Mouse (Mus musculus): Measurements from ENCODE around the gene Vat1.
"Not testable (repeated sequence)": the region's sequence is repeated elsewhere in the genome, so short reads cannot be mapped to it uniquely, and the experiment has no call there.

Vat1 gene

DNA sequence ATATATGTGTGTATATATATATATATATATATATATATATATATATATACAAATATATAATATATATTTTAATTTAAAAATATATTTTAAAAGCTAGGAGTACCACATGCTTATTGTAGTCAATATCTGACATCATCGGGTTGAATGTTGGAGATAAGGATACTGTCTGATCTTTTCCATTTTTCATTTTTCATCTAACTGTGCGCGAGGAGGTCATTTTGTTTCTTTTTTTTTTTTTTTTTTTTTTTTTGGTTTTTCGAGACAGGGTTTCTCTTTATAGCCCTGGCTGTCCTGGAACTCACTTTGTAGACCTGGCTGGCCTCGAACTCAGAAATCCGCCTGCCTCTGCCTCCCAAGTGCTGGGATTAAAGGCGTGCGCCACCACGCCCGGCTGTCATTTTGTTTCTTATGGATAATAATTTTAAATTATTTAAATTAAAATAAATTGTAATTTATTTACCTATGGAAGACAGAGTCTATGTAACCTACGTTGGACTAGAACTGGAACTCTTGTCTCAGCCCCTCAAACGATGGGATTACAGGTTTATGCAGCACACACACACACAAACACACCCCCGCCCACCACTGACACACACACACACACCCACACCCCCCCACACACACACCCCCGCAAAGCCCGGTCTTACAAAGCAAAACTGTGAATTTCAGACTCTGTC, 24.4 kb downstream of the Vat1 start:
- DNase-seq (ENCODE audit: low spot score) = not testable (repeated sequence)

DNA sequence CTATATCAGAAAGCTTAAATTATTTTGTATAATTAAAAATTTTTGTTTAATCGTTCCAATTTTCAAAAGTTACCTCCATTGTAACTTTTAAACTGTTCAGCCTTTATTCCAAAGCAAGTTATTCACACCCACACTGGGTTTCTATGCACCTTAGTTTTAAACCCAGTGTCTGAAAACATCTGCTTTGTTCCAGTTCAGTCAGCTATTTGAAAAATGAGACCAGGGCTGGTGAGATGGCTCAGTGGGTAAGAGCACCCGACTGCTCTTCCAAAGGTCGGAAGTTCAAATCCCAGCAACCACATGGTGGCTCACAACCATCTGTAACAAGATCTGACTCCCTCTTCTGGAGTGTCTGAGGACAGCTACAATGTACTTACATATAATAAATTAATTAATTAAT, 28.0 kb downstream of the Vat1 start:
- DNase-seq (ENCODE audit: low spot score) = not testable (repeated sequence)

DNA sequence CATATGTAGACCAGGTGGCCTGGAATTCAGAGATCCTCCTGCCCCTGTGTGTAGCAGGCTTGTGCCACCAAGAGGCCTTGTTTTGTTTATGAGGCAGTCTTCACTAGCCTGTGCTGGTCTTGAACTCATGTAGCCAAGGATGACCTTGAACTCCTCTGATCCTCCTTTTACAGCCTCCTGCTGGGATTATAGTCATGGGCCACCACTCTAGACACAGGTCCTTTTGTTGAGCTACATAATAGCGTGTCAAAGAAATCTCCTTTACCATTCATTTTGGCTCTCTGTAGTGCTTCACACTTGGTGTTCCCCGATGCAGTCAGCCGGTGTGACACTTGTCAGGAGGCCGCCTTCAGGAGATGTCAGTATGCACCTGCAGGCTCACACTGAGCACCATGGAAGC, 29.1 kb downstream of the Vat1 start:
- no peak for DNase-seq (ENCODE audit: low spot score)

DNA sequence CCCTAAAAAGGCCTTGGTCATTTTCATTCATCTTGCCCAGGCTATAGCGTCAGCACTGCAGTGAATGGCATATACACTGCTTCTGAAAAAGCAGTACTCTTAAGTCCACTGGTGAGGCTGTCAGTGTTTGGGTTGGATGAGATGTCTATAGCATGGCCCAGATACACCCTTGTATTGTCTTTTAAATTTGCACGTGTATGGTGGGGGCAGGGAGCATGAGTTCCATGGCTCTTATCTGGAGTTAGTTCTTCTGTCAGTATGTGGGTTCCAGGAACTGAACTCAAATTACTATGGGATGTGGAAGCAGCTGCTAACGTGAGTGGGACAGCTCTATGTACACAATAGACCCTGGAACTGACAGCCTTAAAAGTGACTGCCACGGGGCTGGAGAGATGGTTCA, 30.2 kb downstream of the Vat1 start:
- no peak for DNase-seq (ENCODE audit: low spot score)

DNA sequence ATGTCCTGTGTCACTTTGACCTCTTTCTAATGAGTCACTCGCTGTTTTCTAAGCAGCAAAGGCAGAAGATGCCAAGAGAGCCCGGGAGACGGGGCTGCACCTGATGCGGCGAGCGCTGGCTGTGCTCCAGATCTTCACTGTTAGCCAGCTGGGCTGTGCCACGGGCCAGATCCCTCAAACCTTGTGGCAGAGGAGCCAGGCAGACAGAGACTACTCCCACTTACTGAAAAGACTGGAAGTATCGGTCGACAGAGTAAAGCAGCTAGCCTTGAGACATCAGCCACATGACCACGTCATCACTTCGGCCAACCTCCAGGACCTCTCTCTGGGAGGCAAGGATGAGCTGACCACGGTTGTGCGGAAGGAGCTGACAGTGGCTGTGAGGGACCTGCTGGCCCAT, 32.6 kb downstream of the Vat1 start:
- no peak for DNase-seq (ENCODE audit: low spot score)

DNA sequence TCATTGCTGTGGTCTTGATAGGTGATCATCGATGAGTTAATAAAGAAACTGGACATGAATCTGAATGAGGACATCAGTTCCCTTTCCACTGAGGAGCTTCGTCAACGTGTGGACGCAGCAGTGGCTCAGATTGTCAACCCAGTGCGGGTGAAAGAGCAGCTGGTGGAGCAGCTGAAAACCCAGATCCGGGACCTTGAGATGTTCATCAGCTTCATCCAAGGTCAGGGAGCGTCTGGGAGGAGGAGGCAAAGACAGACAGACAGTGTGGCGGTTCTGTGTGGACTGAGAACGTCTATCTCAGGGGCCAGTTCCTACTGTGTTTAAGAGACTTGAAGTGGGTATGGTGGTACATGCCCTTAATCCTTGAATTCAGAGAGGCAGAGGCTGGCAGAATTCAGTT, 34.7 kb downstream of the Vat1 start:
- no peak for DNase-seq (ENCODE audit: low spot score)

DNA sequence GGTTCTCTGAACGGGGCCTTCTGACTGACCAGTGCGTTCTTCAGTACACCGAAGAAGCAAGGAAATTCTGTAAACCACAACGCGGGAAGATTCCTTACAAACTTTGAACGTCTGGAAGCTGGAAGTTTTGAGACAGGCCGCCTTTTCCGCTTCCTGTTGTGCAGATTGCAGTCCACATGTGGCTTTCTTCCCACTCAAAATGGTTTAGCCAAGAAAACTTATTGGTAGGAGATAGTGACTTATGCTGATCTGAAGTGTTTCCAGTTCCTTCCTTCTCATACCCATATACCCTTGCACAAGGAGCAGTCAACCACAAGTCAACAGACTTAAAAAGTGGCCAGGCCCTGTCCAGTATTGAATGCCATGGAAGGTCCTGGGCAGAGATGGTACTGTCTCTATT, 39.9 kb downstream of the Vat1 start:
- no peak for DNase-seq (ENCODE audit: low spot score)

DNA sequence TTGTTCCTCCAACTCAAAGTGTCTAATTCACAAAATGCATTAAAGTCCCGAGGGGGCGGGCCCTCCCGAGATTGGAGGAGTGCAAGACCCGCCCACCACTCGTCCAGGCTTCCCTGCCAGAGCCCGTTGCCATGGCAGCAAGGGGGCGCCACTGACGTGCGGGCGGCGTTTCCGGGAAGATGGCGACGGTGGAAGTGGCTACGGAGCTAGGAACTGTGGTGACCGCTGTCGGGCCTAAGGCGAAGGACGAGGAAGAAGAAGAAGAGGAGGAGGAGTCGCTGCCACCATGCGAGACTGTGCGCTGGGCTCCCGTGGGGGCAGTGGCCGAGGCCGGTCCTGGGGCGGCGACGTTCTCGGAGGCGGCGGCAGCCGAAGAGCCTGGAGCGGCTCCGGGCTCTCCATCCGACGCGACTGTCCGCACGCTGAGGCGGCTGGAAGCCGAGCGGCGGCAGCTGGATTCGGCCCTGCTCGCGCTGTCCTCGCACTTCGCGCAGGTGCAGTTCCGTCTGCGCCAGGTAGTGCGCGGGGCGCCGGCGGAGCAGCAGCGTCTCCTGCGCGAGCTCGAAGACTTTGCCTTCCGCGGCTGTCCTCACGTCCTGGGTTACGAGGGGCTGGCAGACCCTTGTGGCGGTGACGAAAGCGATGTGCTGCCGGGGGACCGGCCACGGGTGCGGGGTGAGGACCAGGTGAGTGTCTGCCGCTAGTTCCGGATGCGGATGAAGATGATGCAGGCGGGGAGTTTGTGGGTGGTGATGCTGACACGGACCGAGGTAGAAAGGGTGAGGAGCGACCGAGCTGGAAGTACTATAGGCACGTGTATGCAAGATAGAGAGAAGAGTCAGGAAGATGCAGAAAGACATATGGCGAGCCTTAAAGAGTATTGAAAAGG, 40.9 kb downstream of the Vat1 start, which contains the start of the genes Rundc1 and Ptges3l:
TSS of gene Rundc1 (plus strand) at position 161 of the 889 bp plus-strand sequence.
TSS of gene Ptges3l (minus strand) at position 409 of the 889 bp plus-strand sequence.
- peak; percentile 100 for DNase-seq (ENCODE audit: low spot score)

DNA sequence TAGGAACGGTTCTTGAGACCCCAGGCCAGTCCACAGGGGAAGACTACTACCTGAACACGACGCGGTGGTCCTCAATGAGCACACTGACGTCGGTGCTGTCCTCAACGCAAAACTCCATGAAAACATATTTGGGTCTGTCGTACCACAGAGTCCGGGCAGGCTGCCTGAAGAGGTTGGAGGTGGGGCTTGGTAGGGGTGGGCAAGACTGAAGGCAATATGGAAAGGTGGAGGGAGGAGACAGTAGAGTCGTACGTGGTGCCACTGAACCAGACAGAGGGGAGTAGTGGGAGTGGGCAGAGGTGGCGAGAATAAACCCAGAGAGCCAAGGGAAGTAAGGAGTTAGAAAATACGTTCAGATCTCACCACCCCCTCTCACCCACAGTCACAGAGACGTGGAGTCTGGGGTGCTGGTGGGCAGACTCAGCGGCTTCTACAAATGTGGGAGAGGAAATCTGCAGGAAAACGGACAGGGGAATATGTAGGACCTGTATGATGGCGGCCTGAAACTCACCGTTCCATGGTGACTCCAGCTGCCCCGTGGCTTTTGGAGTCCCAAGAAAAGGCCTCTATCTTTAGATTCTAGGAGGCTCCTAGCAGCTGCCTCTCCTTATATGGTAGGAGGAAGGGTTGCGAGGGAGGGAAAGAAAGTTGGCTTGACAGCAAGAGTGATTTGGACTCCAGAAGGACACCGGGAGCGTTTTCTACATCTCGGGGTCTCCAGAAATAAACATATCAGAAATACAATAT, 41.8 kb downstream of the Vat1 start, which contains the start of gene Gm27029:
TSS of gene Gm27029 (minus strand) at position 692 of the 747 bp plus-strand sequence.
- no peak for DNase-seq (ENCODE audit: low spot score)

DNA sequence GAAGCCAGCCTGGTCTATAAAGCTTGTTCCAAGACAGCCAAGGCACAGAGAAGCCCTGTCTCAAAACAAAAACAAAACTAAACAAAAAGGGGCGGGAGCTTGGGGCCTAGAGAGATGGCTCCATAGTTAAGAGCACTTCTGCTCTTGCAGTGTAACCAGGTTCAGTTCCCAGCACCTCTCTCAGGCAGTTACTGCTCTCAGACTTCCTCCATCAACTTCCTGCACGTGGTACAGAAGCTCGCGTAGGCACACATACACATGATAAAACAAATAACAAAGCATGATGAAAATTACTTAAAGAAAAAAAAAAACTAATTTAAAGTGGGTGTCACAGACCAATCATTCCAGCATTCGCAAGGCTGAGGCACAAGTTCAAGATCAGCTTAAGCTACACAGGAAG, 45.9 kb downstream of the Vat1 start:
- DNase-seq (ENCODE audit: low spot score) = no peak

DNA sequence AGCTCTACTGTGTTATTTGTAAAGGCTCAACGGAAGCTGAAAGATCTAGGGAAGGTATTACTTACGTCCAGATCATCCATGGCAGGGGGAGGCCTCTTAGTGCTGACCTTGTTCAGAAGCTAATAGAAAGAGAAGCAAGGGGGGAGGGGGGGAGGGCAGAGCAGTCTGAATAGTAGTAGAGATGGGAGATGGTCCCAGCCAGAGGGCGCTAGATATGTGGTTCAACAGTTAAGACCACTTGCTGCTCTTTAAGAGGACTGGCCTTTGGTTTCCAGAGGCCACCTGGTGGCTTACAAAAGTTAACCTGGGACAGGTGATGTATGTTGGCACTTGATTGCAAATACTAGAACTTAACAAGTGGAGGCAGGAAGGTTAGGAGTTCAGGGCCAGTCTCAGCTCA, 46.4 kb downstream of the Vat1 start:
- no peak for DNase-seq (ENCODE audit: low spot score)

DNA sequence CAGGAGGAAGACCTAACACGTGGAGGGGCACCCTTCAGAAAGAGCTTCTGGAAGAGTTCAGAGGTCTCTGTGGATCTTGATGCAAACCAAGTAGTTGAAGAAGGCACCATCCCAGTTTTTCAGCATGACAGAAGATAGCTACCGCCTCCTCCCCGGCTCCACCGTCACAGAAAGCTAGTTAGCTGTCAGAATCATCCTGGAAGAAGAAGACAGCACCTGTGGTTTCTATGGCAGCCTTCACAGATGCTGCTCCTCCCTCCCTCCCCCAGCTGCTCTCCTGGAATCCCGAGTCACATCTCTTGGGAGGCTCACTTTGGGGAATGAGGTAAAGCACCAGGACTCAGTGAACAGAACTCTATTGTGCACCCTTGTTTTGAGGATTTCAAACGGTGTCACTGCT, 47.0 kb downstream of the Vat1 start:
- DNase-seq (ENCODE audit: low spot score) = no peak

DNA sequence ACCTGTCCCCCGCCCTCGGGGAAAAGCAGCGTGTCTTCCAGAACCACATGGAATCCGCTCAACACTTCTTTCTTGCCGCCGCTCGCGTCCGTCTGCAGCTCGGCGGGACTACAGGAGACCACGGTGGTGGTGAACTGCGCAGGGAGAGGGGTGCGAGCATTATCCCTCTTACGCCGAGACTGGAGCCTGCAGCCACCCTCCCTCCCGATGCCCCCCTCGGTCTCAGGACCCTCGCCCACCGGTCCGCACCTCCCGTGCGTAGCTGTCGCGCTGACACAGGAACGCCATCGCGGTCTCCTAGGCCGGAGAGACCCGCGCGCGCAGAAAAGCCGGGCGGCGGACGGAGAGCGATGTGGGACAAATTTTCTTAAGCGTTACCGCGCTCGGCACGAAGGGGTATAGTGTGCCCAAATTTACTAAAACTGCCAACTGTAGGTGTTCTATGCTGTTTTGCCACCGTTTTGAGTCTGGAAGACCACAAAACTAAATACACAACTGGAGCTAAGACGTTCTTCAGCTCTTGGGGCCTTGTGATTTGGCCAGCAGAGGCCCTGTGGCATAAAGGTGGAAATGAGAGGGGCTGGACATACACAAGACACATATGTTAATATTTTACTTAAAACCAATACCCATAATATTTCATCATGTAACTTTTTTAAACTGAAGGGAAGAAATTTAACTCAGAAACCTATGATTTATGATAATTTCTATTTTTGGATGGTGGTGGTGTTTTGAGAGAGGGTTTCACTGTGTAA, 48.8 kb downstream of the Vat1 start, which contains the start of gene Aarsd1:
TSS of gene Aarsd1 (minus strand) at position 515 of the 755 bp plus-strand sequence.
- peak; percentile 94 for DNase-seq (ENCODE audit: low spot score)

DNA sequence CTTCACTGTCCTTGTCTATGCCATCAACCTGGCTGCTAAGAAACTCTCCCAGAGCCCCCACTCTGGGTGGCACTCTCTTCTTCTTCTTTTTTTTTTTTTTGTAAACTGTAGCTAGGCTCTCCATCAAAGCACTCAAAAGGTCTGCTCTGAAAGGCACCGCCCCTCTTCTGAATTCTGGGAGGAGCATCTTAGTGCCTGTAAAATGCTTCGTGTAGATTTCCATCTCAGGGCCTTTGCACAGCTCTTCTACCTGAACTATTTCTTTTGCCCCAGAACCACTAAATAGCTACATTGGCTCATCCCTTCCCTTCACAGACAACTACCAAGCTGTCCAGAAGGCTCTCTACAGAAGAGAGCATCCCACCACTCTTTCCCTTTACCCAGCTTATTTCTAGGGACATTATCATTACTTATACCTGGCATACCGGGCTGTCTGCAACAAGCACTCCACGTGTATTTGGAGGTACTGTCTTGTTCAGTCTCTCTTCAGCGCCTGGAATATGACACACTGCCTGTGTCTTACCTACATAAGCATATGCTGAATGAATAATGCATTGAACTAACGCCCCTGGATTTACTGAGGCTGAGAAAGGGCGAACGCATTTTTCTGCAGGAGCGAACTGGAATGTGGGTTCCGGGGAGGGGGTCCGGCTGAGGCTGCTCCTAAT, 49.5 kb downstream of the Vat1 start:
- no peak for DNase-seq (ENCODE audit: low spot score)

DNA sequence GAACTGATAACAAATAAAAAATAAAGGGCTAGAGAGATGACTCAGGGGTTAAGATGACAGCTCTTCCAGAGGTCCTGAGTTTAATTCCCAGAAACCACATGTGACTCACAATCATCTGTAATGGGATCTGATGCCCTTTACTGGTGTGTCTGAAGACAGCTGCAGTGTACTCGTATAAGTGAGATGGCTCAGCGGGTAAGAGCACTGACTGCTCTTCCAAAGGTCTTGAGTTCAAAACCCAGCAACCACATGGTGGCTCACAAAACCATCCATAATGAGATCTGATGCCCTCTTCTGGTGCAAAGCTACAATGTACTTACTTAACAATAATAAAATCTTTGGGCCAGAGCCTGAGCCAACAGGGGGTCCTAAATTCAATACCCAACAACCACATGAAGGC, 50.7 kb downstream of the Vat1 start:
- DNase-seq (ENCODE audit: low spot score) = no peak

Data from testis, postnatal 10 days (tissue).